Mouse (Mus musculus) ES-E14 (cell line): ENCODE data around the gene Apmap.

Experiments
- CHD2 ChIP-seq: IDR thresholded peaks from 2 replicates; pipeline ENCODE4 v1.6.1; 2014; ENCODE audit warnings: mild to moderate bottlenecking, low read depth, low read length, inconsistent platforms
- HCFC1 ChIP-seq: IDR thresholded peaks from 2 replicates; pipeline ENCODE4 v1.6.1; 2012; ENCODE audit warnings: low read length, inconsistent platforms, borderline replicate concordance; ENCODE audit not compliant: insufficient read depth
- MAFK ChIP-seq: IDR thresholded peaks from 2 replicates; pipeline ENCODE4 v1.6.1; 2014; ENCODE audit warnings: mild to moderate bottlenecking, low read depth, low read length, inconsistent platforms; ENCODE audit not compliant: insufficient read depth
- ZC3H11A ChIP-seq: IDR thresholded peaks from 2 replicates; pipeline ENCODE4 v1.6.1; 2012; ENCODE audit warnings: low read depth, mild to moderate bottlenecking, inconsistent platforms, low read length, borderline replicate concordance
- ZNF384 ChIP-seq: IDR thresholded peaks from 2 replicates; pipeline ENCODE4 v1.6.1; 2012; ENCODE audit warnings: low read depth, low read length, inconsistent platforms

DNA sequence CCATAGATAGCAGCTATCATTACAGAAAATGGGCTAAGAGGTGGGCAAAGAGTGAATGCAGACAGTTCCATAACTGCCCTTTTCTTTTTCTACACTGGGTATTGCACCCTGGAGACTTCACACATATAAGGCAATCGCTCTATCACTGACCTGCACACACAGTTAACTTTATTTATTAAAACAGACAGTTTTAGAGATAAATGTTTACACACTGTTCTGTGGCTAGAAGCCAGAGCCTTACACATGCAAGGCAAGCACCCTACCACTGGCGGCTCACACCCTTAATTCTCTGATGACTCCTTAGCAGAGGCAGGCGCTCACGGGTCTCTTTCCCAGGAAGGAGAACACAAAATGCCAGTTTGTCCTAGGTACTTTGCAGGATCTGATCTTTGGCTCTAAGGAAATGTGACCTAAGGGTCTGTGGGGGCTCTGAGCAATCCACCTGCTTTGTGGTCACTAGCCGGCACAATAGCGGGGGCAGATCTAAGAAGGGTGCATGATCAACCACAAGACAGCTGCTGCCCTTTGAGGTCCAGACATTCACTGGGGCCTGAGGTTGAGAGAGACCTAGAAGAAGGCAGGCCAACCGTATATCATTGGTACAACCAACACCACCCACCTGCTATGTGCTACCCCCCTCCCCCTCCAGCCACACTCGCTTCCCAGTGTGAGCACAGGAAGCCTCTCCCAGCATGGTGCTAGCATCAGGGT lies 38.2 kb upstream of the Apmap start:
- TF ChIP-seq CHD2 (no peak), HCFC1 (no peak), MAFK (no peak), ZNF384 (no peak), ZC3H11A (no peak)
